27 mouse cellular contexts compared by ENCODE assay signal in the genomic region with DNA sequence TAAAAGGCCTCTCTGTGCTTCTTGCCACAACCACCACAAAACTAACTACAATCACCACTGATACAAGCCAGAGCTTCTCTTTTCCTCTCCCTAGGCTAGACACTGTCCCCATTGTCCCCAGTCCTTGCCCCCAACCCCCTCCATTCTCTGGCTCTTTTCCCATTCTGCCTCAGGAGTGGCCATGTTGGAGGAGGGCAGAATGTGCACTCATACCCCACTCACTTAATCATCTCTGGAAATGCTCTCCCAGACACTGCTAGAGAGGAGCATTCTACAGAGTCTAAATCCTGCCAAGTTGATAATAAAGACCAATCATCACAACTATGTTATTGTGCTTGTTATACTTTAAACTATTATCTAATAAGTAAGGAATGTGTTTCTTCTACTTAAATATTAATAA.
DNase-seq lines count a peak whose midpoint lies in the region; ATAC-seq and TF ChIP-seq lines count a peak whose summit lies in the region.
"Had no signal": no experiment of that assay in that cellular context is flagged by ENCODE, and none has a peak within 500 bp of the region (broad histone marks: within the 10 kb centered on the region; RNA-seq: fewer than 3 reads in every experiment).

No protein-coding gene starts in this region.

- H3K4me1 ChIP-seq in intestine, embryonic 16.5 days (ENCODE audit: control insufficient read depth, insufficient read depth, low read length): no peaks in the 10 kb centered on the region
- no peaks in the 10 kb centered on the region for H3K4me1 ChIP-seq in intestine, embryonic 15.5 days (replicated peaks)
- no peaks in the 10 kb centered on the region for H3K4me1 ChIP-seq in lung, embryonic 15.5 days
- no peaks in the 10 kb centered on the region for H3K4me1 ChIP-seq in lung, postnatal 0 days (ENCODE audit: insufficient read depth, low read depth, low read length)
- H3K4me1 ChIP-seq in stomach, embryonic 16.5 days (ENCODE audit: control insufficient read depth, insufficient read depth, low read length): no peaks in the 10 kb centered on the region
- H3K4me1 ChIP-seq: embryonic facial prominence, embryonic 10.5 days; embryonic facial prominence, embryonic 13.5 days; forebrain, embryonic 12.5 days; forebrain, embryonic 15.5 days; heart, embryonic 12.5 days; heart, embryonic 15.5 days; hindbrain, embryonic 15.5 days had no signal

- DNase-seq in lung, postnatal 0 days (ENCODE audit: low spot score): no peak
- peak; percentile 22 for DNase-seq in retina, postnatal 1 day
- DNase-seq in retina, embryonic 14.5 days (ENCODE audit: low spot score): no peak
- DNase-seq: adrenal gland, postnatal 10 days; adrenal gland, postnatal 36 days; cerebellum, adult 2 months; cerebellum, adult 9-11 months; cerebellum, postnatal 36 days; embryo, embryonic 11 days; gastrocnemius, postnatal 25 days; heart, adult 18-20 months; heart, postnatal 10 days; heart, postnatal 36 days had no signal

- H3K27me3 ChIP-seq in intestine, embryonic 16.5 days (replicated peaks; ENCODE audit: control insufficient read depth, insufficient read depth, low read length): no peaks in the 10 kb centered on the region
- H3K27me3 ChIP-seq in intestine, embryonic 15.5 days (replicated peaks): no peaks in the 10 kb centered on the region
- no peaks in the 10 kb centered on the region for H3K27me3 ChIP-seq in lung, embryonic 15.5 days
- no peaks in the 10 kb centered on the region for H3K27me3 ChIP-seq in lung, postnatal 0 days (replicated peaks; ENCODE audit: insufficient read depth, low read length)
- H3K27me3 ChIP-seq in stomach, embryonic 16.5 days (ENCODE audit: control insufficient read depth, insufficient read depth, low read length): no peaks in the 10 kb centered on the region
- H3K27me3 ChIP-seq: embryonic facial prominence, embryonic 13.5 days; forebrain, embryonic 12.5 days; forebrain, embryonic 15.5 days; heart, embryonic 12.5 days; heart, embryonic 15.5 days; hindbrain, embryonic 15.5 days had no signal

- no peak overlapping the region for H3K27ac ChIP-seq in intestine, embryonic 16.5 days (ENCODE audit: low read length)
- H3K27ac ChIP-seq in intestine, embryonic 15.5 days: no peak overlapping the region
- H3K27ac ChIP-seq in lung, embryonic 15.5 days: no peak overlapping the region
- H3K27ac ChIP-seq in lung, postnatal 0 days (ENCODE audit: low read length): no peak overlapping the region
- H3K27ac ChIP-seq in stomach, embryonic 16.5 days (ENCODE audit: low read length): no peak overlapping the region
- H3K27ac ChIP-seq: embryonic facial prominence, embryonic 10.5 days; embryonic facial prominence, embryonic 13.5 days; forebrain, embryonic 12.5 days; forebrain, embryonic 15.5 days; heart, embryonic 15.5 days; hindbrain, embryonic 15.5 days had no signal

- no peaks in the 10 kb centered on the region for H3K9me3 ChIP-seq in intestine, embryonic 16.5 days (ENCODE audit: control insufficient read depth, low read length)
- H3K9me3 ChIP-seq in intestine, embryonic 15.5 days: no peaks in the 10 kb centered on the region
- no peaks in the 10 kb centered on the region for H3K9me3 ChIP-seq in lung, embryonic 15.5 days
- H3K9me3 ChIP-seq in lung, postnatal 0 days (ENCODE audit: low read length): no peaks in the 10 kb centered on the region
- H3K9me3 ChIP-seq in stomach, embryonic 16.5 days (replicated peaks; ENCODE audit: control insufficient read depth, low read length): no peaks in the 10 kb centered on the region
- H3K9me3 ChIP-seq: embryonic facial prominence, embryonic 10.5 days; embryonic facial prominence, embryonic 13.5 days; forebrain, embryonic 12.5 days; forebrain, embryonic 15.5 days; heart, embryonic 12.5 days; heart, embryonic 15.5 days; hindbrain, embryonic 15.5 days had no signal

- H3K4me2 ChIP-seq in intestine, embryonic 16.5 days (ENCODE audit: low read depth, low read length): no peak overlapping the region
- no peak overlapping the region for H3K4me2 ChIP-seq in intestine, embryonic 15.5 days (replicated peaks)
- H3K4me2 ChIP-seq in lung, embryonic 15.5 days: no peak overlapping the region
- no peak overlapping the region for H3K4me2 ChIP-seq in lung, postnatal 0 days (replicated peaks; ENCODE audit: low read depth, low read length)
- no peak overlapping the region for H3K4me2 ChIP-seq in stomach, embryonic 16.5 days (ENCODE audit: low read depth, low read length)
- H3K4me2 ChIP-seq: embryonic facial prominence, embryonic 13.5 days; forebrain, embryonic 12.5 days; forebrain, embryonic 15.5 days; heart, embryonic 12.5 days; heart, embryonic 15.5 days; hindbrain, embryonic 15.5 days had no signal

- no peak for TF ChIP-seq EP300 in lung, postnatal 0 days (IDR thresholded peaks at IDR 0.05)

- H3K36me3 ChIP-seq in intestine, embryonic 16.5 days (ENCODE audit: control insufficient read depth, insufficient read depth, low read length): no peaks in the 10 kb centered on the region
- no peaks in the 10 kb centered on the region for H3K36me3 ChIP-seq in intestine, embryonic 15.5 days
- no peaks in the 10 kb centered on the region for H3K36me3 ChIP-seq in lung, embryonic 15.5 days
- no peaks in the 10 kb centered on the region for H3K36me3 ChIP-seq in lung, postnatal 0 days (ENCODE audit: insufficient read depth, low read length)
- no peaks in the 10 kb centered on the region for H3K36me3 ChIP-seq in stomach, embryonic 16.5 days (ENCODE audit: control insufficient read depth, insufficient read depth, low read length)
- H3K36me3 ChIP-seq: embryonic facial prominence, embryonic 10.5 days; embryonic facial prominence, embryonic 13.5 days; forebrain, embryonic 12.5 days; forebrain, embryonic 15.5 days; heart, embryonic 12.5 days; heart, embryonic 15.5 days; hindbrain, embryonic 15.5 days had no signal

- no peak overlapping the region for H3K9ac ChIP-seq in intestine, embryonic 16.5 days (ENCODE audit: low read depth, low read length)
- no peak overlapping the region for H3K9ac ChIP-seq in intestine, embryonic 15.5 days
- no peak overlapping the region for H3K9ac ChIP-seq in lung, embryonic 15.5 days
- H3K9ac ChIP-seq in lung, postnatal 0 days (replicated peaks; ENCODE audit: low read depth): no peak overlapping the region
- no peak overlapping the region for H3K9ac ChIP-seq in stomach, embryonic 16.5 days (ENCODE audit: low read length)
- H3K9ac ChIP-seq: embryonic facial prominence, embryonic 13.5 days; forebrain, embryonic 12.5 days; forebrain, embryonic 15.5 days; heart, embryonic 12.5 days; heart, embryonic 15.5 days; hindbrain, embryonic 15.5 days had no signal

- ATAC-seq in intestine, embryonic 16.5 days: peak; percentile 33; the same call in 1 of the 2 replicates
- no peak; the same call in 1 of the 2 replicates for ATAC-seq in intestine, embryonic 15.5 days
- ATAC-seq in lung, embryonic 15.5 days (ENCODE audit: borderline replicate concordance, extremely low read depth, low FRiP score, low TSS enrichment): peak; percentile 69; the same call in 1 of the 2 replicates
- ATAC-seq in lung, postnatal 0 days: no peak
- peak; percentile 47; the same call in 1 of the 2 replicates for ATAC-seq in stomach, embryonic 16.5 days (ENCODE audit: insufficient read depth, low FRiP score)
- no peak for ATAC-seq in activated CD4-positive, CD25-positive, alpha-beta regulatory T cell, adult 4 months
- ATAC-seq: CD4-positive, CD25-positive, alpha-beta regulatory T cell, adult 4 months; forebrain, embryonic 15.5 days had no signal

- no peak overlapping the region for H3K4me3 ChIP-seq in intestine, embryonic 16.5 days (ENCODE audit: low read length)
- H3K4me3 ChIP-seq in intestine, embryonic 15.5 days (replicated peaks): no peak overlapping the region
- H3K4me3 ChIP-seq in lung, embryonic 15.5 days: no peak overlapping the region
- H3K4me3 ChIP-seq in lung, postnatal 0 days (ENCODE audit: low read depth, low read length): no peak overlapping the region
- H3K4me3 ChIP-seq in stomach, embryonic 16.5 days (replicated peaks; ENCODE audit: low read length): no peak overlapping the region
- H3K4me3 ChIP-seq: embryonic facial prominence, embryonic 10.5 days; embryonic facial prominence, embryonic 13.5 days; erythroblast, embryonic 14.5 days; forebrain, embryonic 12.5 days; forebrain, embryonic 15.5 days; heart, embryonic 12.5 days; heart, embryonic 15.5 days; hindbrain, embryonic 15.5 days had no signal

- no peak for TF ChIP-seq CTCF in lung, postnatal 0 days (IDR thresholded peaks at IDR 0.05)

Comparison
In these comparisons a context has a peak if more than half of its experiments do, and no peak if none do; other contexts are left out.
1. ATAC-seq: peak in intestine, embryonic 16.5 days (single experiment), lung, embryonic 15.5 days (single experiment) and stomach, embryonic 16.5 days (single experiment); none in intestine, embryonic 15.5 days (single experiment), lung, postnatal 0 days (single experiment) and activated CD4-positive, CD25-positive, alpha-beta regulatory T cell, adult 4 months (single experiment).